Mouse (Mus musculus): ENCODE measurements around the gene Rgs7.

DNA sequence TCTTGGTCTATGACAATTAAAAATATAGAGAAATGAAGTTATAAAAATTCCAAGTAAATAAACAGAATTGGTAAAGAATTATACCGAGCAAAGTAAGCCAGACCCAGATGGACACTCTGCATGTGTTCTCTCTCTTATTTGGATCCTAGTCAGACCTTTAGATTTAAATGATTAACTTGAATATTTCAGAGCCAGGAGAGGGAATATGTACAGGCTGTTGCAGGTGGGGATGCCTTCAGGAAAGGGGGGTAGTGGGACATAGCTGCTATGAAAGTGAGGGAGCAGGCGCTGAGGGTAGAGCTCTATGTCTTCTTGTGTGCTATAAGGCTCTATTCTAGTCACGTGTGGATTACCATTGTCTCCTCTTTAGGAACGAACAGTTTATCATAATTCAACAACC is 296.5 kb downstream of the Rgs7 start:
- TF ChIP-seq CTCF (IDR thresholded peaks at IDR 0.05; ENCODE audit: extremely low read depth, insufficient read depth, insufficient read length, insufficient replicate concordance) = no peak
- TF ChIP-seq POLR2A (IDR thresholded peaks at IDR 0.05; ENCODE audit: low read depth, low read length) = no peak

Measured in spleen, adult 2 months (tissue).